Mouse (Mus musculus) small intestine, adult 2 months (tissue): ENCODE measurements around the gene Mylk2.

Experiments used
- CTCF ChIP-seq: fragments of 200-500 bp; IDR thresholded peaks from 2 replicates; pipeline ENCODE4 v1.5.1; 2012; ENCODE audit warnings: low read depth, mild to moderate bottlenecking, control low read depth, inconsistent platforms, low read length, moderate library complexity, mixed read lengths; ENCODE audit not compliant: insufficient replicate concordance, insufficient read length; ENCODE audit errors: extremely low read depth
- POLR2A ChIP-seq: fragments of 200-500 bp; IDR thresholded peaks from 2 replicates; pipeline ENCODE4 v1.6.1; 2012; ENCODE audit warnings: low read depth, mild to moderate bottlenecking, control low read depth, inconsistent platforms, low read length, moderate library complexity

GRCm38 (mm10) chr2:152904127-152904643 lies 7.0 kb upstream of the Mylk2 start:
- no peak for TF ChIP-seq CTCF
- no peak for TF ChIP-seq POLR2A
